Mouse (Mus musculus) MEL (cell line): ENCODE results near the gene Pir. TPM values are rescaled to one million over a fixed set of nuclear protein-coding genes. Genes with fewer than 3 reads are reported as not detected.
A peak's percentile ranks its signal among the peaks of the same experiment; 100 is the strongest.

Experiments used
- DNase-seq: peaks from one replicate; pipeline ENCODE4 v3.0.0; 2011; ENCODE audit warnings: low read depth, low spot score
- H3K27ac ChIP-seq: 2 replicates; pipeline ENCODE4 v1.5.1; 2012; ENCODE audit warnings: low read depth, mild to moderate bottlenecking, control low read depth, low read length, moderate library complexity; ENCODE audit not compliant: control insufficient read depth
- H3K27me3 ChIP-seq, 2 experiments: fragments of 150-350 bp in 1 of 2; sonication (generic) in 1 of 2; 2 replicates each; pipeline ENCODE4 v1.6.1; 2012; ENCODE audit warnings: low read length in 2 of 2, mild to moderate bottlenecking in 2 of 2, improper control_type of control experiment in 1 of 2, moderate library complexity in 1 of 2; ENCODE audit not compliant: insufficient read depth in 2 of 2, control insufficient read depth in 1 of 2
- H3K36me3 ChIP-seq, 2 experiments: 2 replicates each; pipeline ENCODE4 v1.6.1; 2012 to 2014; ENCODE audit warnings: low read length in 2 of 2, improper control_type of control experiment in 1 of 2, inconsistent platforms in 1 of 2, mild to moderate bottlenecking in 1 of 2; ENCODE audit not compliant: insufficient read depth in 2 of 2, control insufficient read depth in 1 of 2
- H3K4me1 ChIP-seq, 2 experiments: fragments of 150-350 bp in 1 of 2; sonication (generic) in 1 of 2; 2 replicates each; pipeline ENCODE4 v1.6.1; 2012; ENCODE audit warnings: low read length in 2 of 2, improper control_type of control experiment in 1 of 2, mild to moderate bottlenecking in 1 of 2; ENCODE audit not compliant: insufficient read depth in 2 of 2, control insufficient read depth in 1 of 2
- H3K4me3 ChIP-seq, 2 experiments: fragments of 150-350 bp in 1 of 2; sonication (generic) in 1 of 2; 2 replicates each; pipeline ENCODE4 v1.5.1; 2012; ENCODE audit warnings: low read depth in 2 of 2, low read length in 2 of 2, mild to moderate bottlenecking in 2 of 2, moderate library complexity in 2 of 2, control low read depth in 1 of 2, improper control_type of control experiment in 1 of 2; ENCODE audit not compliant: control insufficient read depth in 1 of 2, insufficient read depth in 1 of 2
- H3K79me2 ChIP-seq: 2 replicates; pipeline ENCODE4 v1.6.1; 2012; ENCODE audit warnings: mild to moderate bottlenecking, low read length, moderate library complexity; ENCODE audit not compliant: control insufficient read depth, poor library complexity, insufficient read depth
- H3K9ac ChIP-seq: 2 replicates; pipeline ENCODE4 v1.6.1; 2012; ENCODE audit warnings: low read depth, mild to moderate bottlenecking, control low read depth, low read length, moderate library complexity; ENCODE audit not compliant: control insufficient read depth, poor library complexity, severe bottlenecking
- H3K9me3 ChIP-seq: fragments of 150-350 bp; sonication (generic); replicated peaks from 2 replicates; pipeline ENCODE4 v1.6.1; 2012; ENCODE audit warnings: mild to moderate bottlenecking, low read length, improper control_type of control experiment, moderate library complexity; ENCODE audit not compliant: insufficient read depth
- BHLHE40 ChIP-seq: IDR thresholded peaks from 2 replicates; pipeline ENCODE4 v1.6.1; 2012; ENCODE audit warnings: low read depth, mild to moderate bottlenecking, inconsistent platforms, low read length, improper control_type of control experiment, borderline replicate concordance
- CHD1 ChIP-seq: IDR thresholded peaks from 2 replicates; pipeline ENCODE4 v1.6.1; 2012; ENCODE audit warnings: low read depth, mild to moderate bottlenecking, inconsistent platforms, low read length, improper control_type of control experiment
- CHD2 ChIP-seq: IDR thresholded peaks from 2 replicates; pipeline ENCODE4 v1.6.1; 2011; ENCODE audit warnings: low read length, improper control_type of control experiment
- CTCF ChIP-seq, 3 experiments: IDR thresholded peaks in 2 of 3; conservative IDR thresholded peaks in 1 of 3; 2 replicates each; pipeline ENCODE4 v1.5.1; 2011 to 2012; ENCODE audit warnings: low read length in 3 of 3, low read depth in 2 of 3, mild to moderate bottlenecking in 2 of 3, improper control_type of control experiment in 1 of 3, inconsistent platforms in 1 of 3, mixed read lengths in 1 of 3, moderate library complexity in 1 of 3; ENCODE audit not compliant: control insufficient read depth in 1 of 3, insufficient read depth in 1 of 3, poor library complexity in 1 of 3, severe bottlenecking in 1 of 3
- E2F4 ChIP-seq: IDR thresholded peaks from 2 replicates; pipeline ENCODE4 v1.6.1; 2011; ENCODE audit warnings: low read depth, low read length, improper control_type of control experiment, borderline replicate concordance
- ELF1 ChIP-seq: IDR thresholded peaks from 2 replicates; pipeline ENCODE4 v1.6.1; 2014; ENCODE audit warnings: low read depth, mild to moderate bottlenecking, inconsistent platforms, low read length, improper control_type of control experiment, moderate library complexity
- EP300 ChIP-seq, 2 experiments: IDR thresholded peaks; 2 replicates each; pipeline ENCODE4 v1.6.1; 2011; ENCODE audit warnings: improper control_type of control experiment in 2 of 2, low read length in 2 of 2, low read depth in 1 of 2, mild to moderate bottlenecking in 1 of 2
- ETS1 ChIP-seq: IDR thresholded peaks from 2 replicates; pipeline ENCODE4 v1.6.1; 2012; ENCODE audit warnings: low read depth, mild to moderate bottlenecking, inconsistent platforms, low read length, improper control_type of control experiment, moderate library complexity
- GABPA ChIP-seq: IDR thresholded peaks from 2 replicates; pipeline ENCODE4 v1.6.1; 2012; ENCODE audit warnings: low read depth, mild to moderate bottlenecking, inconsistent platforms, low read length, improper control_type of control experiment, moderate library complexity
- GATA1 ChIP-seq: IDR thresholded peaks from 2 replicates; pipeline ENCODE4 v1.6.1; 2011; ENCODE audit warnings: low read depth, low read length, improper control_type of control experiment
- HCFC1 ChIP-seq: IDR thresholded peaks from 2 replicates; pipeline ENCODE4 v1.6.1; 2012; ENCODE audit warnings: low read depth, mild to moderate bottlenecking, inconsistent platforms, low read length, improper control_type of control experiment, moderate library complexity
- JUND ChIP-seq: IDR thresholded peaks from 2 replicates; pipeline ENCODE4 v1.6.1; 2011; ENCODE audit warnings: low read depth, mild to moderate bottlenecking, improper control_type of control experiment, low read length
- KAT2A ChIP-seq: conservative IDR thresholded peaks from 2 replicates; pipeline ENCODE4 v1.6.1; 2012; ENCODE audit warnings: low read depth, low read length, improper control_type of control experiment, inconsistent platforms
- MAFK ChIP-seq: IDR thresholded peaks from 2 replicates; pipeline ENCODE4 v1.6.1; 2011; ENCODE audit warnings: low read depth, mild to moderate bottlenecking, low read length, improper control_type of control experiment, borderline replicate concordance
- MAX ChIP-seq: IDR thresholded peaks from 2 replicates; pipeline ENCODE4 v1.6.1; 2011; ENCODE audit warnings: low read length, improper control_type of control experiment
- MAZ ChIP-seq: IDR thresholded peaks from 2 replicates; pipeline ENCODE4 v1.6.1; 2012; ENCODE audit warnings: low read depth, mild to moderate bottlenecking, inconsistent platforms, low read length, improper control_type of control experiment
- MEF2A ChIP-seq: IDR thresholded peaks from 2 replicates; pipeline ENCODE4 v1.6.1; 2014; ENCODE audit warnings: low read depth, mild to moderate bottlenecking, inconsistent platforms, low read length, improper control_type of control experiment; ENCODE audit not compliant: poor library complexity, insufficient replicate concordance, severe bottlenecking; ENCODE audit errors: extremely low read depth
- MXI1 ChIP-seq: IDR thresholded peaks from 2 replicates; pipeline ENCODE4 v1.6.1; 2011; ENCODE audit warnings: mild to moderate bottlenecking, low read depth, low read length, improper control_type of control experiment
- MYB ChIP-seq: IDR thresholded peaks from 2 replicates; pipeline ENCODE4 v1.6.1; 2011; ENCODE audit warnings: mild to moderate bottlenecking, low read depth, low read length, improper control_type of control experiment
- MYC ChIP-seq: IDR thresholded peaks from 2 replicates; pipeline ENCODE4 v1.6.1; 2011; ENCODE audit warnings: low read depth, mild to moderate bottlenecking, low read length, improper control_type of control experiment, moderate library complexity
- NRF1 ChIP-seq: IDR thresholded peaks from 2 replicates; pipeline ENCODE4 v1.6.1; 2014; ENCODE audit warnings: low read depth, mild to moderate bottlenecking, inconsistent platforms, low read length, improper control_type of control experiment, moderate library complexity; ENCODE audit not compliant: poor library complexity, insufficient read depth, severe bottlenecking
- POLR2A ChIP-seq, 2 experiments: IDR thresholded peaks; 2 replicates each; pipeline ENCODE4 v1.6.1; 2011 to 2012; ENCODE audit warnings: low read length in 2 of 2, mild to moderate bottlenecking in 2 of 2, control low read depth in 1 of 2, improper control_type of control experiment in 1 of 2, low read depth in 1 of 2, moderate library complexity in 1 of 2; ENCODE audit not compliant: control insufficient read depth in 1 of 2, insufficient read depth in 1 of 2, poor library complexity in 1 of 2
- POLR2AphosphoS2 ChIP-seq: IDR thresholded peaks from 2 replicates; pipeline ENCODE4 v1.6.1; 2011; ENCODE audit warnings: low read length, improper control_type of control experiment
- POLR2AphosphoS5 ChIP-seq: IDR thresholded peaks from 2 replicates; pipeline ENCODE4 v1.6.1; 2012; ENCODE audit warnings: low read depth, borderline replicate concordance, mild to moderate bottlenecking, inconsistent platforms, low read length, moderate library complexity, mixed read lengths
- RAD21 ChIP-seq: IDR thresholded peaks from 2 replicates; pipeline ENCODE4 v1.6.1; 2011; ENCODE audit warnings: mild to moderate bottlenecking, low read depth, low read length, improper control_type of control experiment
- RCOR1 ChIP-seq: IDR thresholded peaks from 2 replicates; pipeline ENCODE4 v1.6.1; 2012; ENCODE audit warnings: low read depth, mild to moderate bottlenecking, inconsistent platforms, low read length, improper control_type of control experiment
- SIN3A ChIP-seq: IDR thresholded peaks from 2 replicates; pipeline ENCODE4 v1.6.1; 2012; ENCODE audit warnings: low read length, improper control_type of control experiment, inconsistent platforms
- SMC3 ChIP-seq: IDR thresholded peaks from 2 replicates; pipeline ENCODE4 v1.6.1; 2011; ENCODE audit warnings: low read depth, low read length, improper control_type of control experiment
- TAL1 ChIP-seq: IDR thresholded peaks from 2 replicates; pipeline ENCODE4 v1.6.1; 2012; ENCODE audit warnings: mild to moderate bottlenecking, inconsistent platforms, low read length, moderate library complexity, mixed read lengths
- TBP ChIP-seq: IDR thresholded peaks from 2 replicates; pipeline ENCODE4 v1.8.0; 2011; ENCODE audit warnings: low read depth, low read length, improper control_type of control experiment
- TCF12 ChIP-seq: IDR thresholded peaks from 2 replicates; pipeline ENCODE4 v1.6.1; 2014; ENCODE audit warnings: low read depth, mild to moderate bottlenecking, inconsistent platforms, low read length, improper control_type of control experiment, moderate library complexity
- UBTF ChIP-seq: IDR thresholded peaks from 2 replicates; pipeline ENCODE4 v1.6.1; 2012; ENCODE audit warnings: low read depth, mild to moderate bottlenecking, inconsistent platforms, low read length, improper control_type of control experiment, moderate library complexity, borderline replicate concordance; ENCODE audit not compliant: insufficient read depth
- USF1 ChIP-seq: IDR thresholded peaks from 2 replicates; pipeline ENCODE4 v1.6.1; 2014; ENCODE audit warnings: low read depth, mild to moderate bottlenecking, inconsistent platforms, low read length, improper control_type of control experiment, moderate library complexity
- USF2 ChIP-seq, 2 experiments: IDR thresholded peaks; 2 replicates each; pipeline ENCODE4 v1.6.1; 2011 to 2012; ENCODE audit warnings: improper control_type of control experiment in 2 of 2, low read length in 2 of 2, borderline replicate concordance in 1 of 2, inconsistent platforms in 1 of 2, low read depth in 1 of 2, mild to moderate bottlenecking in 1 of 2; ENCODE audit not compliant: insufficient read depth in 1 of 2
- ZC3H11A ChIP-seq: IDR thresholded peaks from 2 replicates; pipeline ENCODE4 v1.6.1; 2012; ENCODE audit warnings: low read depth, mild to moderate bottlenecking, inconsistent platforms, low read length, improper control_type of control experiment
- ZKSCAN1 ChIP-seq: IDR thresholded peaks from 2 replicates; pipeline ENCODE4 v1.6.1; 2012; ENCODE audit warnings: low read depth, mild to moderate bottlenecking, inconsistent platforms, low read length, improper control_type of control experiment, moderate library complexity
- ZMIZ1 ChIP-seq: IDR thresholded peaks from 2 replicates; pipeline ENCODE4 v1.6.1; 2012; ENCODE audit warnings: low read depth, mild to moderate bottlenecking, inconsistent platforms, low read length, improper control_type of control experiment, moderate library complexity
- ZNF384 ChIP-seq: IDR thresholded peaks from 2 replicates; pipeline ENCODE4 v1.6.1; 2012; ENCODE audit warnings: low read depth, mild to moderate bottlenecking, inconsistent platforms, low read length, improper control_type of control experiment
- polyA plus RNA-seq, 2 experiments: library from polyadenylated mRNA; stranded (reverse) in 1 of 2; unstranded in 1 of 2; fragments of >175 nt in 1 of 2; fragments of >200 nt in 1 of 2; gene quantifications; 2 replicates each; pipeline versions ENCODE4 v1.2.1 to v1.2.4; 2012; ENCODE audit warnings: low replicate concordance in 2 of 2, low read depth in 1 of 2; ENCODE audit not compliant: insufficient read length in 2 of 2, insufficient read depth in 1 of 2, missing spikeins in 1 of 2
- total RNA-seq: library from RNA; depleted of rRNA; stranded (reverse); fragments of 300-350 nt; gene quantifications from 2 replicates; pipeline ENCODE4 v1.2.3, GENCODE M21; 2012

Gene Pir
- total and polyA plus RNA-seq, 3 experiments: 2.9 to 230 (median 11.4) TPM

GRCm38 (mm10) chrX:164416803-164417202 is 147.6 kb downstream of the Pir start:
- Histone ChIP-seq H3K27ac (no peak overlapping the region), H3K4me3 (no peak overlapping the region), H3K27me3 (no peaks in the 10 kb centered on the region; a peak in 1 of 4 replicates), H3K36me3 (peaks cover 0 to 21% of the 10 kb centered on the region in 2 experiments; a peak in 2 of 4 replicates), H3K4me1 (peaks cover 16 to 17% of the 10 kb centered on the region in 2 experiments), H3K79me2 (peaks cover 16% of the 10 kb centered on the region), H3K9me3 (no peaks in the 10 kb centered on the region), H3K9ac (no peak overlapping the region)
- peak; percentile 42 for DNase-seq
- TF ChIP-seq POLR2AphosphoS2 (no peak), ELF1 (no peak), UBTF (no peak), TAL1 (no peak), CTCF (IDR thresholded peaks at IDR 0.05 in 2 of 3, conservative IDR thresholded peaks at IDR 0.05 in 1 of 3; ENCODE audit: control insufficient read depth in 1 of 3, insufficient read depth in 1 of 3, low read depth in 2 of 3, low read length in 3 of 3, poor library complexity in 1 of 3, severe bottlenecking in 1 of 3) (no peak), USF1 (no peak), MEF2A (0 out of 2 replicates have a peak, but pooled peaks have one; percentile 34), ZKSCAN1 (no peak), CHD1 (no peak), MAZ (no peak), MYB (no peak), MAX (no peak), POLR2AphosphoS5 (no peak), RAD21 (no peak), MAFK (no peak), GABPA (no peak), SMC3 (no peak), SIN3A (peak; percentile 40; the same call in 1 of the 2 replicates), POLR2A (IDR thresholded peaks at IDR 0.05; ENCODE audit: control insufficient read depth in 1 of 2, insufficient read depth in 1 of 2, low read depth in 1 of 2, low read length in 2 of 2, poor library complexity in 1 of 2) (no peak), KAT2A (no peak), MYC (no peak), E2F4 (no peak), TBP (no peak), BHLHE40 (no peak), CHD2 (no peak), MXI1 (no peak; the same call in 1 of the 2 replicates), ZNF384 (peak; percentile 12; the same call in 1 of the 2 replicates), JUND (no peak), TCF12 (peak; percentile 47; the same call in 1 of the 2 replicates), HCFC1 (no peak), ETS1 (peak; percentile 40), RCOR1 (0 out of 2 replicates have a peak, but pooled peaks have one; percentile 33), GATA1 (peak; percentile 51; the same call in 1 of the 2 replicates), ZMIZ1 (no peak), ZC3H11A (no peak), EP300 (IDR thresholded peaks at IDR 0.05; ENCODE audit: low read depth in 1 of 2, low read length in 2 of 2) (peak; percentile 62 to 66), NRF1 (no peak), USF2 (IDR thresholded peaks at IDR 0.05; ENCODE audit: borderline replicate concordance in 1 of 2, insufficient read depth in 1 of 2, low read depth in 1 of 2, low read length in 2 of 2) (no peak)
